Mouse (Mus musculus): ENCODE measurements around the gene Atg7.

- TF ChIP-seq POLR2A (IDR thresholded peaks at IDR 0.05; ENCODE audit: extremely low read depth, insufficient read depth, low read length) (no peak), CTCF (IDR thresholded peaks at IDR 0.05; ENCODE audit: low read depth, low read length) (no peak)
These were observed 242.2 kb downstream of the Atg7 start for GRCm38 (mm10) chr6:114885129-114885528.
